Mouse (Mus musculus) spleen, adult 2 months (tissue): ENCODE results near the gene Vwf. TPM values are rescaled to one million over a fixed set of nuclear protein-coding genes. Genes with fewer than 3 reads are reported as not detected.

Source experiments
- DNase-seq, 2 experiments: peaks; one replicate each; pipeline versions ENCODE4 v3.0.0 to v3.0.0-alpha.2; 2012 to 2021; ENCODE audit warnings: low spot score in 2 of 2, low read depth in 1 of 2
- H3K27ac ChIP-seq: fragments of 200-500 bp; 2 replicates; pipeline ENCODE4 v1.5.1; 2012; ENCODE audit warnings: low read length, inconsistent platforms; ENCODE audit not compliant: insufficient read depth
- H3K27me3 ChIP-seq: fragments of 200-500 bp; 2 replicates; pipeline ENCODE4 v1.6.1; 2012; ENCODE audit warnings: mild to moderate bottlenecking, moderate library complexity, low read length, inconsistent platforms; ENCODE audit not compliant: control insufficient read depth, insufficient read depth
- H3K36me3 ChIP-seq: fragments of 200-500 bp; 2 replicates; pipeline ENCODE4 v1.6.1; 2012; ENCODE audit warnings: mild to moderate bottlenecking, low read length, inconsistent platforms; ENCODE audit not compliant: control insufficient read depth, insufficient read depth
- H3K4me1 ChIP-seq: fragments of 200-500 bp; 2 replicates; pipeline ENCODE4 v1.6.1; 2011; ENCODE audit warnings: inconsistent platforms; ENCODE audit not compliant: control insufficient read depth, insufficient read depth, insufficient read length
- H3K4me3 ChIP-seq: fragments of 200-500 bp; 2 replicates; pipeline ENCODE4 v1.5.1; 2011; ENCODE audit warnings: mild to moderate bottlenecking, inconsistent platforms; ENCODE audit not compliant: insufficient read depth, insufficient read length; ENCODE audit errors: extremely low read depth
- CTCF ChIP-seq: fragments of 200-500 bp; IDR thresholded peaks from 2 replicates; pipeline ENCODE4 v1.5.1; 2011; ENCODE audit warnings: mild to moderate bottlenecking, inconsistent platforms; ENCODE audit not compliant: insufficient read depth, insufficient read length, insufficient replicate concordance; ENCODE audit errors: extremely low read depth
- POLR2A ChIP-seq: fragments of 200-500 bp; IDR thresholded peaks from 2 replicates; pipeline ENCODE4 v1.6.1; 2011; ENCODE audit warnings: low read depth, low read length, inconsistent platforms
- WGBS: fragments of 180-500 bp; shearing (Covaris S2); methylation state at CpG from one replicate; pipeline ENCODE4 v1.1.7; 2018; 5-methylcytosine and 5-hydroxymethylcytosine counted together
- polyA plus RNA-seq: library from polyadenylated mRNA; depleted of rRNA; stranded (reverse); fragments of >200 nt; gene quantifications from 2 replicates; pipeline ENCODE4 v1.2.3, GENCODE M21; 2012

The Vwf gene
- polyA plus RNA-seq, 1 experiment, result 42.9 TPM

GRCm38 (mm10) chr6:125528614-125529200, 17.9 kb upstream of the Vwf start:
- no peaks in the 10 kb centered on the region for H3K27me3 ChIP-seq
- H3K4me1 ChIP-seq, result peaks cover 9% of the 10 kb centered on the region; the same call in 1 of the 2 replicates
- H3K36me3 ChIP-seq, result no peaks in the 10 kb centered on the region
- 84% methylated on average over 9 of the region's 9 CpGs for WGBS
- H3K4me3 ChIP-seq, result no peak overlapping the region
- DNase-seq, result no peak
- H3K27ac ChIP-seq, result no peak overlapping the region
- no peak for TF ChIP-seq CTCF
- TF ChIP-seq POLR2A, result no peak

DNA sequence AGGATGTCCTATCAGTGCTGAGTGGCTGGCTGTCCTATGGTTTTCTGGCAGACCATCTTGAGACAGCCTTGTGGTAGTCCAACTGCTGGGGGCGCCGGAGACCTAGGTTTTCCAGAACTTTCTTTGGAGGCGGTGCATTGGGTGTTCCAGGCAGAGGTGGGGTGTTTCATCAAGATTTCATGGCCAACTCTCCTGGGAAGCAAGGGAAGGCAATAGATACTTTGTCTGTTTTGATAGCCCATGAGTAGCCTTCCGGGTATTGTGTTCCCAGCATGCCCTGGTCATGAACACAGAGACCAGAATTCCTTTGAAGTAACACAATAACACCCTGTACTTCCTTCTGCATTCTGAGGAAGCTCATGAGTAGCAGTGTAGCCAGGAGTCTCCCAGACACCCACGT, 17.1 kb upstream of the Vwf start:
- 89% methylated on average over 5 of the region's 5 CpGs for WGBS
- no peak for DNase-seq

GRCm38 (mm10) chr6:125533104-125533650, 13.4 kb upstream of the Vwf start:
- TF ChIP-seq POLR2A, result no peak
- no peak for TF ChIP-seq CTCF
- no peak for DNase-seq
- no peak overlapping the region for H3K27ac ChIP-seq
- no peak overlapping the region for H3K4me3 ChIP-seq
- H3K36me3 ChIP-seq, result no peaks in the 10 kb centered on the region
- no peaks in the 10 kb centered on the region for H3K27me3 ChIP-seq
- WGBS, result 94% methylated on average over 11 of the region's 11 CpGs
- no peaks in the 10 kb centered on the region for H3K4me1 ChIP-seq

More for the DNA sequence above, 17.1 kb upstream of the Vwf start:
- H3K36me3 ChIP-seq, result no peaks in the 10 kb centered on the region
- H3K27me3 ChIP-seq, result no peaks in the 10 kb centered on the region
- H3K27ac ChIP-seq, result no peak overlapping the region
- no peak for TF ChIP-seq CTCF
- no peak for TF ChIP-seq POLR2A
- H3K4me3 ChIP-seq, result no peak overlapping the region
- peaks cover 3% of the 10 kb centered on the region; the same call in 1 of the 2 replicates for H3K4me1 ChIP-seq

DNA sequence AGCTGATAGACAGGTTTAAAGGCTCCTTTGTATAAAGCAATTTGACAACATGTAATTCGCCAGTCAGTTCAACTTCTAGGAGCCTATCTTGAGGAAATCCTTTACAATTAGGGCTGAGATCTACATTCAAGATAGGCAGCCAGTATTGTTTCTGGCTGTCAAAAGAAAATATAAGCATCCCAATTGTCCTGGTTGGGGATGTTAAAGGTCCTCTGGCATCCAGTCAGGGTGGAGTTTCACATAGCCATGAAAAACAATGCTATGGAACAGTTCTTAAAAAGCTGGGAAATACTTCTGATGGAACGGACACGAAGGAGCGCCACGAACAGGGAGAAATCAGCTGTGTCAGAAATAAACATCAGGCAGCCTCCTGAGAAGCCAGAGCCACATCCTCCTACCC, 11.6 kb upstream of the Vwf start:
- no peak for DNase-seq
- H3K4me1 ChIP-seq, result no peaks in the 10 kb centered on the region

GRCm38 (mm10) chr6:125538469-125538868, 8.1 kb upstream of the Vwf start:
- Histone ChIP-seq H3K27ac (no peak overlapping the region), H3K36me3 (no peaks in the 10 kb centered on the region), H3K27me3 (no peaks in the 10 kb centered on the region), H3K4me1 (peaks cover 5% of the 10 kb centered on the region; the same call in 1 of the 2 replicates), H3K4me3 (no peak overlapping the region)
- WGBS, result 82% methylated on average over 5 of the region's 5 CpGs
- DNase-seq, result no peak
- no peak for TF ChIP-seq POLR2A
- no peak for TF ChIP-seq CTCF

More for the DNA sequence above, 11.6 kb upstream of the Vwf start:
- no peaks in the 10 kb centered on the region for H3K36me3 ChIP-seq
- WGBS, result 88% methylated on average over 5 of the region's 5 CpGs
- TF ChIP-seq CTCF (no peak), POLR2A (no peak)
- H3K27ac ChIP-seq, result no peak overlapping the region
- no peak overlapping the region for H3K4me3 ChIP-seq
- H3K27me3 ChIP-seq, result no peaks in the 10 kb centered on the region

- Histone ChIP-seq H3K27ac (no peak overlapping the region), H3K4me3 (no peak overlapping the region), H3K27me3 (no peaks in the 10 kb centered on the region), H3K4me1 (peaks cover 5% of the 10 kb centered on the region; the same call in 1 of the 2 replicates), H3K36me3 (no peaks in the 10 kb centered on the region)
- DNase-seq, result no peak
- 41% methylated on average over 8 of the region's 8 CpGs for WGBS
- no peak for TF ChIP-seq CTCF
- TF ChIP-seq POLR2A, result no peak
Observed at GRCm38 (mm10) chr6:125539423-125539822, 7.2 kb upstream of the Vwf start.

DNA sequence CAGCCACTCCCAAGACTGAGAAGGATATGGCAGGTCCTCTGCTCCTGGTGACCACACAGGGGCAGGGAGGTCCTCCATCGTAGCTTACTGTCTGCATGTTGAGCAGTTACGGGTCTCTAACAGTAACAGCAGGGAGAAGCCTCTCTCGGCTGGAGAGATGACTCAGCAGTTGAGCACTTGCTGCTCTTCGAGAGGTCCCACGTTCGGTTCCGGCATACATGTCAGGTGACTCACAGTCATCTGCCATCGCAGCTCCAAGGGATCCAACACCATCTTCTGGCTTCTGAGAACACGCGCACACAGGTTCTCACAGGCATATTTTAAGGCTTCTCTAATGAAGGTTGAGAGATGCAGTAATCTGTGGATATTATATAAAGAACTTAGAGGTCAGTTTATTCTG, 6.4 kb upstream of the Vwf start:
- H3K27ac ChIP-seq, result no peak overlapping the region
- no peaks in the 10 kb centered on the region for H3K36me3 ChIP-seq
- no peaks in the 10 kb centered on the region for H3K27me3 ChIP-seq
- no peak for DNase-seq
- no peak overlapping the region for H3K4me3 ChIP-seq
- TF ChIP-seq POLR2A, result no peak
- no peak for TF ChIP-seq CTCF
- 50% methylated on average over 10 of the region's 10 CpGs for WGBS
- peaks cover 5% of the 10 kb centered on the region; the same call in 1 of the 2 replicates for H3K4me1 ChIP-seq
